Mouse (Mus musculus) ES-E14 (cell line): Measurements from ENCODE around the gene Cep95. TPM values are rescaled to one million over a fixed set of nuclear protein-coding genes. Genes with fewer than 3 reads are reported as not detected.

Experiments
- DNase-seq: peaks from one replicate; pipeline ENCODE4 v3.0.0-alpha.2; 2013; ENCODE audit warnings: low read depth, low spot score
- H3K27ac ChIP-seq: 2 replicates; pipeline ENCODE4 v1.5.1; 2012; ENCODE audit warnings: low read depth, mild to moderate bottlenecking, low read length, moderate library complexity, mixed read lengths; ENCODE audit not compliant: poor library complexity, insufficient read depth, severe bottlenecking
- H3K36me3 ChIP-seq: 2 replicates; pipeline ENCODE4 v1.6.1; 2012; ENCODE audit warnings: mild to moderate bottlenecking, low read length, moderate library complexity, mixed read lengths; ENCODE audit not compliant: control insufficient read depth, poor library complexity, insufficient read depth, severe bottlenecking
- H3K4me1 ChIP-seq, 2 experiments: fragments of 150-350 bp in 1 of 2; sonication (generic) in 1 of 2; 2 replicates each; pipeline ENCODE4 v1.6.1; 2012; ENCODE audit warnings: low read length in 2 of 2, mild to moderate bottlenecking in 1 of 2, mixed read lengths in 1 of 2; ENCODE audit not compliant: control insufficient read depth in 2 of 2, insufficient read depth in 2 of 2, poor library complexity in 1 of 2
- H3K4me3 ChIP-seq, 2 experiments: fragments of 150-350 bp in 1 of 2; sonication (generic) in 1 of 2; 2 replicates each; pipeline ENCODE4 v1.5.1; 2012; ENCODE audit warnings: low read length in 2 of 2, low read depth in 1 of 2, mild to moderate bottlenecking in 1 of 2, mixed read lengths in 1 of 2; ENCODE audit not compliant: insufficient read depth in 1 of 2, poor library complexity in 1 of 2, severe bottlenecking in 1 of 2
- H3K9ac ChIP-seq: 2 replicates; pipeline ENCODE4 v1.6.1; 2012; ENCODE audit warnings: low read depth, mild to moderate bottlenecking, low read length, mixed read lengths; ENCODE audit not compliant: poor library complexity, insufficient read depth, severe bottlenecking
- H3K9me3 ChIP-seq: fragments of 150-350 bp; sonication (generic); 2 replicates; pipeline ENCODE4 v1.6.1; 2012; ENCODE audit warnings: low read depth, mild to moderate bottlenecking, low read length; ENCODE audit not compliant: control insufficient read depth, insufficient read depth
- CHD2 ChIP-seq: IDR thresholded peaks from 2 replicates; pipeline ENCODE4 v1.6.1; 2014; ENCODE audit warnings: mild to moderate bottlenecking, low read depth, low read length, inconsistent platforms
- HCFC1 ChIP-seq: IDR thresholded peaks from 2 replicates; pipeline ENCODE4 v1.6.1; 2012; ENCODE audit warnings: low read length, inconsistent platforms, borderline replicate concordance; ENCODE audit not compliant: insufficient read depth
- MAFK ChIP-seq: IDR thresholded peaks from 2 replicates; pipeline ENCODE4 v1.6.1; 2014; ENCODE audit warnings: mild to moderate bottlenecking, low read depth, low read length, inconsistent platforms; ENCODE audit not compliant: insufficient read depth
- ZC3H11A ChIP-seq: IDR thresholded peaks from 2 replicates; pipeline ENCODE4 v1.6.1; 2012; ENCODE audit warnings: low read depth, mild to moderate bottlenecking, inconsistent platforms, low read length, borderline replicate concordance
- ZNF384 ChIP-seq: IDR thresholded peaks from 2 replicates; pipeline ENCODE4 v1.6.1; 2012; ENCODE audit warnings: low read depth, low read length, inconsistent platforms
- in situ Hi-C, 2 experiments: fragments of 600-800 bp; cut with MboI; formaldehyde crosslinking; loops; one replicate each; pipeline ENCODE4 v1.15.1; 2025; ENCODE audit warnings: low sequenced_read_pairs in 2 of 2, inconsistent platforms in 1 of 2; ENCODE audit not compliant: unreplicated experiment in 2 of 2
- total RNA-seq: library from RNA; depleted of rRNA; stranded (reverse); fragments of 300-350 nt; gene quantifications from 2 replicates; pipeline ENCODE4 v1.2.3, GENCODE M21; 2012

The Cep95 gene
- total RNA-seq, 1 experiment = 15.4 TPM

DNA sequence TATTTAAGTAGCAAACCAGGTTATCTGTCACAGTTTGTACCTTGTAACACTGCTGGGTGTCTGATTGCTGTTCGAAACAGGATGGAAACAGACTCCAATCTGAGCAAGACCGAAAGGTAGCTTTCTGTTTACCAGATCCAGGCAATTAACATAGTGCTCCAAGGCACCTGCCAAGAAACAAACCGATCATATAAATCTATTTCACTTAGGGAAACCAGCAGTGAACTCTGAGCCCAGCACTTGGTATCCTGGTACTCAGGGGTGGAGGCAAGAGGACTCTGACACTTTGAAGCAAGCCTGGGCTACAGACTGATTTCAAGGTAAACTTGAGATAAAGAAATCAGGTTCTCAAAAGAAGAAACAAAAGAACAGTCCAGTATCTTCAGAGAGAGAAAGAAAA, 11.7 kb upstream of the Cep95 start:
- no peak overlapping the region for H3K4me3 ChIP-seq
- DNase-seq = no peak
- in situ Hi-C loops = loop anchor here in 1 of 2 experiments (10.0 kb wide), 1 partner anchor 363 kb away; no protein-coding TSS in a partner anchor
- H3K9ac ChIP-seq = no peak overlapping the region
- H3K36me3 ChIP-seq = peaks cover 37% of the 10 kb centered on the region
- H3K9me3 ChIP-seq = no peaks in the 10 kb centered on the region
- no peak overlapping the region for H3K27ac ChIP-seq
- no peaks in the 10 kb centered on the region for H3K4me1 ChIP-seq
- no peak for TF ChIP-seq HCFC1
- no peak for TF ChIP-seq ZC3H11A
- no peak for TF ChIP-seq ZNF384
- no peak for TF ChIP-seq MAFK
- TF ChIP-seq CHD2 = no peak

GRCm38 (mm10) chr11:106778132-106778531, 10.9 kb upstream of the Cep95 start:
- in situ Hi-C loops = loop anchor here in 1 of 2 experiments (10.0 kb wide), 1 partner anchor 363 kb away; no protein-coding TSS in a partner anchor
- TF ChIP-seq ZNF384 (no peak), MAFK (no peak), CHD2 (no peak), ZC3H11A (no peak), HCFC1 (no peak)
- no peak overlapping the region for H3K9ac ChIP-seq
- H3K27ac ChIP-seq = no peak overlapping the region
- peaks cover 40% of the 10 kb centered on the region for H3K36me3 ChIP-seq
- H3K4me1 ChIP-seq = no peaks in the 10 kb centered on the region
- H3K9me3 ChIP-seq = no peaks in the 10 kb centered on the region
- no peak overlapping the region; a peak in 1 of 4 replicates for H3K4me3 ChIP-seq
- DNase-seq = no peak

DNA sequence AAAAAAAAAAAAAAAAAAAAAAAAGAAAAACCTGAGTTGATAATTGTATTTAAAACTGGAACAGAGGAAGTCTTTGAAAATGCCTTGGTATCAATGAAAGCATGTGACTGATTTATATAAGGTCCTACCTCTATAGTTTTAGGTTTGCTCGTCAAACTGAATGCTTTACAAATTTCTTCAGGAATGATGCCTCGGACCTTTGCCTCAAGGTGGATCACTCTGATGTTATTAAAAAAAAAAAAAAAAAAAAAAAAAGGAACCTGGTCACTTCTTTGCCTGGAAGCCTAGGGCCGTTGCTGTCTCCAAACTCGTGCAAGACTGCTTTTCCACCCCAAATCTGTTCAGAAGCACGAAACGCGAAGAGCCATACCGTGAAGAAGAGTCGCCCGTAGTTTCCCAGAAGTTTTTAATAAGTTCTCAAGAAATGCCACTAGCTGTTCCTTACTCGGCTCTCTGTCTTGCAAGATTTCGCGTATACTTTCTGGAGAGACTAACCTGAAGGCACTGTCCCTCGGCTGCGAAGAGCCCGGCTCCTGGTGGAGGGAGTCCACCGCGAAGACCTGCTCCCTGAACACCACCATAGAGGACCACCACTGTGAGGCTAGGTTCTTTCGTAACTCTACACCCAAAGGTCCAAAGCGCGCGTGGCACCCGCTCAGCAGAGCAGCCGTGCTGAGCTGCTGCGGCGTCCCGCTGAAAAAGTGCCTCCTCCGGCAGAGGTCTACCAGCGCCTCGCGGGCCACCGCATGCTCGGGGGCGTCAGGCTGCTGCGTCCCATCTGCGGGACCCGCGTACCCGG, 10.3 kb upstream of the Cep95 start:
- no peaks in the 10 kb centered on the region for H3K4me1 ChIP-seq
- no peak for TF ChIP-seq CHD2
- TF ChIP-seq HCFC1 = no peak
- TF ChIP-seq MAFK = no peak
- TF ChIP-seq ZNF384 = peak; percentile 83
- TF ChIP-seq ZC3H11A = no peak
- DNase-seq = no peak
- peak overlapping the region; percentile 37 for H3K27ac ChIP-seq
- no peaks in the 10 kb centered on the region for H3K9me3 ChIP-seq
- in situ Hi-C loops = loop anchor here in 1 of 2 experiments (10.0 kb wide), 1 partner anchor 364 kb away; no protein-coding TSS in a partner anchor
- peaks cover 42% of the 10 kb centered on the region for H3K36me3 ChIP-seq
- H3K4me3 ChIP-seq = peak overlapping the region; percentile 65 to 71
- peak overlapping the region; percentile 72 for H3K9ac ChIP-seq

DNA sequence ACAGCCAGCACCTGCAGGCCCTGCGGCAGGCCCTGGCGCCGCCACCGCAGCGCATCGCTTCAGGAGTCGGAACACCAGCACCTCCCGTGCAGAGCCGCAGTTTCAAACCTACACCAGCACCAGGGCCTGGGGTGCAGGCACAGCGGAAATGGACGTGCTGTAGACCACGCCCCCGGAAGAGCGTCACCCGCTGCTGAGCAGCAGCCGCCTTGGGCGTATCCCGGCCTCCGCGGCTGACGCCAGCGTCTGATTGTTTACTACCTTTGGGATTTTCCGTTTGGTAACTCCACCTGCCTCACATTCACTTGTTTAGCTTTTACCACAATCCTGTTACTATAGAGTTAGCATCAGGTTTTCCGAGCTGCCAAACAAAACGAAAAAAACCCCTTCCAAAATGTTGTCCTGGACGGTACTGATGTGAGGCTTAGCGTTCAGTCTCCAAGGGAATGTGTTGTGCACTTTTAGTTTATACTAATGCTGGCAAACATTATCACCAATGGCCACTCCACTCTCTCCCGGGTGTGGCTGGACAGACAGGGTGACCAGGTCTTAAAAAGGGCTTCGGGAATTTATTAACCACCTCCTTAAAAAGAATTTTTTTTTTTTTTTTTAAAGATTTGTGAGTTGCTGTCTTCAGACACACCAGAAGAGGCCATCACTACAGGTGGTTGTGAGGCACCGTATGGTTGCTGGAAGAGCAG, 9.5 kb upstream of the Cep95 start, which contains the start of gene Polg2:
TSS of gene Polg2 (minus strand) at position 150 of the 701 bp plus-strand sequence.
- DNase-seq = peak; percentile 87
- H3K27ac ChIP-seq = peak within 1 kb of the TSS; percentile 50
- H3K4me1 ChIP-seq = no peaks in the 10 kb centered on the region
- peaks cover 46% of the 10 kb centered on the region for H3K36me3 ChIP-seq
- H3K4me3 ChIP-seq = peak within 1 kb of the TSS; percentile 65 to 71
- TF ChIP-seq CHD2 = no peak; the same call in 1 of the 2 replicates
- TF ChIP-seq MAFK = no peak
- TF ChIP-seq ZNF384 = peak; percentile 88; the same call in 1 of the 2 replicates
- peak; percentile 68 for TF ChIP-seq HCFC1
- TF ChIP-seq ZC3H11A = no peak
- in situ Hi-C loops = loop anchor here in 1 of 2 experiments (10.0 kb wide), 1 partner anchor 365 kb away; no protein-coding TSS in a partner anchor
- H3K9me3 ChIP-seq = no peaks in the 10 kb centered on the region
- peak within 1 kb of the TSS; percentile 72 for H3K9ac ChIP-seq
